Mouse (Mus musculus) kidney, postnatal 25 days (tissue): ENCODE data around the gene Nog.
A peak's percentile ranks its signal among the peaks of the same experiment; 100 is the strongest.

Source experiments
- DNase-seq, 2 experiments: peaks; one replicate each; pipeline ENCODE4 v3.0.0; 2021; ENCODE audit warnings: mixed read lengths in 2 of 2

The Nog gene

GRCm38 (mm10) chr11:89302056-89302815 is at the start of gene Nog:
Gene Nog, minus strand, starts transcription at chr11:89302332.
- peak; percentile 28 to 53 for DNase-seq

- DNase-seq, result no peak
These were observed 38.1 kb upstream of the Nog start for GRCm38 (mm10) chr11:89340238-89340637.

DNA sequence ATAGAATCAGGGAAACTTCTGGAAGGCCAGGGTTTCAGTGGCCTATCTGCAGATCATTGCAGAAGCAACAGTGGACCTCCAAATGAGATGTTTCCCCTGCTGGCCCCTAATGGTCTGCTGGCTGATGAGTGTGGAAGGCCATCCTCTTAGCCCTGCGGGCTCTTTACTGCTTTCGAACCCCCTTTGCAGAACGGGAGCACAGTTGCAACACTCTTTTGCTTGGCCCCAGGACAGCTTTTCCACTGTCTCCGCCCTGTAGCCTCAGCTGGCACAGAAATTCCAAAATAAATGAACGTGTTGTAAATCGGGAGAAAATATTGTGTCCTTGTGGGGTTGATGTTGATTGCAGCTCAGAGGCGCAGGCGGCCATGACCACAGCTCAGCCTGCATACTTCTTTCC is 37.7 kb upstream of the Nog start:
- no peak for DNase-seq

DNA sequence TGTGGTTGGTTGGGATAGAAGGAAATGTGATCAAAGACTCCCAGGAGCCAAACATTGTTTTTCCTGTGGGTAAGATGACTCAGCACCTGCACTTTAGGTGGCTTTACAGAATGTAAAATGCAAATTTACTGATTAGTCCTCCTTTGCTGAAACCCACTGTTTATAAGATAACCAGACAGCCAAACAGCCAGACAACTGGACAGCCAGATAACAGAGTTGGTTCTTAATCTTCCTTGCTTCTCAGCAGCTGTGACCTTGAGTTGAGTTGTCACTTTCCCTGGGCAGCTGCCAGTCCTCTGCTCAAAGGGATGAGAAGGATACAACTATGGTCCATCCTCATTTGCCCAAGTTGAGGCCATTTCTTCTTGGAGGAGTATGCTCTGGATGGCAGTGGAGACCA is 35.8 kb upstream of the Nog start:
- DNase-seq, result no peak

GRCm38 (mm10) chr11:89327089-89327881 is 25.2 kb upstream of the Nog start:
- no peak for DNase-seq

DNA sequence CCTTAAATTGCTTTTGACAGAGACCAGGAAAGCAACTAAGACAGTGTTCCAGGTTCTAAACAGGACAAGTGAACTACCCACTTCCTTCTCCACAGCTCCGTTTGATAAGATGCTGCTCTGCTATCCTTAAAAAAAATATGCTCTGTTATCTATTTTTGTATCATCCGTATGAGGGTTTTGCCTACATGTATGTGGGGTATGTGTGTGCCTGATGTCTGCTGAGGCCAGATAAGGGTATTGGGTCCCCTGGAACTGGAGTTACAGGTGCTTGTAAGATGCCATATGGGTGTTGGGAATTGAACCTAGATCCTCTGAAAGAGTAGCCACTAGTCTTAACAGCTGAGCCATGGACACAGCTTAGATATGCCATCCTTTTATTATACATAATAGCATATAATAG is 19.6 kb upstream of the Nog start:
- DNase-seq, result no peak

DNA sequence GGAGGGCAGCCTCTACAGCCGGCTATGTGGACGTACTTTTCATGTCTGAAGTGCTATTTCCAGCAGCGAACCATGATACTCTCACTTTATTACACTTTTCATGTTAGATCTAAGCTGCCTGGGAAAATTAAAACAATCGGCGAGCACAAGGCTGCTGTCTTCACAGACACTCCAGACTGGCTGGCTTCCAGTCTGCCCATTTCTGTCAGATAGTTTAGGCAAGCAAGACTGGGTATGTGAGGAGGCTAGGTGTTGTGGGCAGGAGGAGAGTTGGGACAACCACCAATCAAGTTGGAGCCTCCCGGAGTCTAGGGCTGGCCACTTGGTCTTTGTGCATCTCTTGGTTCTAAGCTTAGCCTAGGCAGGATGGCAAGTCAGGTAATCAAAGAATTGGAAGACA is 17.5 kb upstream of the Nog start:
- DNase-seq, result no peak

DNA sequence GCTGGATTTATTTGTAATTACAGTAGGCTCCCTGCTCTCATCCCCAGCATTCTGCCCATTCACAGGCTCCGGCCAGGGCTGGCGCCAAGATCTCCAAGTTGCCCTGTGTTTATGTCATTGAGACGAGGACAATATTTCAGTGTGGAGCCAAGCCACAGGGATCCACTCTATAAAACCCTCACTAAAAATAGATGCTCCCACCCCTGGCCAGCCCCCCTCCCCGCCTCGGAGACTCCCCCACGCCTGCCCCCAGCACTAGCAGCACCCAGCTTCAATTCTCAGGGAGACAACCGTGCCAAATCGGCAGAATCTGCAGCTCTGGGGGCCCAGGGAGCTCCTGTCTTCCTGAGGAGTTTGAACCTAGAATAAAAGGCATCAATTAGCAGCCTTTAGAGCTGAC is 16.2 kb upstream of the Nog start:
- no peak for DNase-seq

- DNase-seq, result no peak
These were observed 15.6 kb upstream of the Nog start for GRCm38 (mm10) chr11:89317757-89318156.

- DNase-seq, result no peak
These were observed 12.2 kb upstream of the Nog start for GRCm38 (mm10) chr11:89314374-89314773.

GRCm38 (mm10) chr11:89312378-89312777 is 10.2 kb upstream of the Nog start:
- DNase-seq, result no peak

DNA sequence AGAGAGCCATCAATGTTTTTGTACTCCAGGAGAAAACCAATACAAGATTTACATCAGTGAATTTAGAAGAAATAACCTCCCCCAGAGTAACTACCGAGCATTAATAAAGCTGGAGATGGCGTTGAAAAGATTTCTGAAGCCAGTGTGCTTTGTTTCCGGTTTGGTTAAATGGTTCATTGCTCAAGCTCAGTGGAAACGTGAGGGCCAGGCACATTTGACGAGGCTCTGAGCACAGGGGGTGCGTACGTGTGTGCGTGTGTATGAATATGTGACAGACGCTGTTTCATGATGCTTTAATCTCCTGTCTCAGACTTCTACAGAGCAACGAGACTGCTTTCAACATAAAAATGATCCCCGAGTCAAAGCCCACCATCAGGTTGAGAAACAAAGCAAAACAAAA is 8.1 kb upstream of the Nog start:
- DNase-seq, result no peak

GRCm38 (mm10) chr11:89303421-89303820 is 1.3 kb upstream of the Nog start:
- peak; percentile 86 to 87 for DNase-seq

GRCm38 (mm10) chr11:89302816-89303180 is 666 bp upstream of the Nog start:
- peak; percentile 62 to 74 for DNase-seq

DNA sequence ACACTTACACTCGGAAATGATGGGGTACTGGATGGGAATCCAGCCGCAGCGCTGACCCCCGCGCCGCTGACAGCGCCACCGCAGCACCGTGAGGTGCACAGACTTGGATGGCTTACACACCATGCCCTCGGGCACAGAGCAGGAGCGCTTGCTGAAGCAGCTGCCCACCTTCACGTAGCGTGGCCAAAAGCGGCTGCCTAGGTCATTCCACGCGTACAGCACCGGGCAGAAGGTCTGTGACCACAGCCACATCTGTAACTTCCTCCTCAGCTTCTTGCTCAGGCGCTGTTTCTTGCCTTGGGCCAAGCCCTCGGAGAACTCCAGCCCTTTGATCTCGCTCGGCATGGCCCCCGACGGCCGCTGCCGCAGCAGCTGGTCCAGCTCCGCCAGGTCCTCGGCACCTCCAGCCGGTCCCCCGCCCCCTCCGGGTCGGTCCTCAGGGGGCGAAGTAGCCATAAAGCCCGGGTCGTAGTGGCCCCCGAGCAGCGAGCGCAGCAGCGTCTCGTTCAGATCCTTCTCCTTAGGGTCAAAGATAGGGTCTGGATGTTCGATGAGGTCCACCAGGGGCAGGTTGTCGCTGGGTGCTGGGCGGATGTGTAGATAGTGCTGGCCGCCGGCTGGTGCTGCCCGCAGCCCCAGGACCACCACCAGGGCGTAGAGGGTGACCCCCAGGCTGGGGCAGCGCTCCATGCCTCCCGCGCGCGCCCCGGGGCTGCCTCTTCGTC is 639 bp downstream of the Nog start:
- DNase-seq, result peak in 1 of 2 experiments; percentile 43

- no peak for DNase-seq
These were observed 2.1 kb downstream of the Nog start for GRCm38 (mm10) chr11:89299784-89300775.

- peak; percentile 34 to 54 for DNase-seq
These were observed 2.9 kb downstream of the Nog start for GRCm38 (mm10) chr11:89299116-89299783.

DNA sequence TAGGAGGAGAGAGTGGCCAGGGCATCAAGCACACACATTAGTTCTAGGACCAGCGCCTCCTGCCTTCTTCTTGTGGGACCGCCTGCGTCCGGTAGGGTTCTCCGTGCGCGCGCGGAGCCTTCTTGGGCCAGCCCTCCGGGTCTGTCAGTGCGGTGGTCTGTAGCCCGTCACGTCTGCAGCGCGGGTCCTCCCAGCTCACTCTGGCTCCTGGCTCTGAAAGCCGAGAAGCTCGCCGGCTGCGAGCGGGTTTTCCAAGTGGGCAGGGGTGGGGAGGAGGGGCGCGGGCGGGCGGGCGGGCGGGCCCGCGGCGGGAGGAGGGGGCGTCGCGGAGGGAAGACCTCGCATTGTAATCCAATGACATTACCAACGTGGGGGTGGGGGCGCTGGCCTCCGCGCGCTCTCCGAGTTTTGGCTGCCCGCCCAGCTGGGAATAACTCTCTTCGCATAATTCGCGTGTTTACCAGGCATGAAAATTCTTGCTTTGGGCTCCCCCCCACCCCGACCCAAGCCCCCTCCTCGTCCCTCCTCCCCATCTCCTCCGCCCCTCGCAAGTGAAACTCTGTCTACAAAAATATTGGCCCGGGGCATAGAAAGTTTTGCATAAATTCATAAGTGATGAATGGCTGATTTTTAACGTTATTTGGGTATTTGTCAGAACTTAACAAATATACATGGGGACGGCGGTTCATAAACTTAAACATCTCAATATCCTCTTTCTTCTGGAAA is 3.7 kb downstream of the Nog start:
- peak in 1 of 2 experiments; percentile 21 for DNase-seq

GRCm38 (mm10) chr11:89297521-89297920 is 4.6 kb downstream of the Nog start:
- DNase-seq, result no peak

DNA sequence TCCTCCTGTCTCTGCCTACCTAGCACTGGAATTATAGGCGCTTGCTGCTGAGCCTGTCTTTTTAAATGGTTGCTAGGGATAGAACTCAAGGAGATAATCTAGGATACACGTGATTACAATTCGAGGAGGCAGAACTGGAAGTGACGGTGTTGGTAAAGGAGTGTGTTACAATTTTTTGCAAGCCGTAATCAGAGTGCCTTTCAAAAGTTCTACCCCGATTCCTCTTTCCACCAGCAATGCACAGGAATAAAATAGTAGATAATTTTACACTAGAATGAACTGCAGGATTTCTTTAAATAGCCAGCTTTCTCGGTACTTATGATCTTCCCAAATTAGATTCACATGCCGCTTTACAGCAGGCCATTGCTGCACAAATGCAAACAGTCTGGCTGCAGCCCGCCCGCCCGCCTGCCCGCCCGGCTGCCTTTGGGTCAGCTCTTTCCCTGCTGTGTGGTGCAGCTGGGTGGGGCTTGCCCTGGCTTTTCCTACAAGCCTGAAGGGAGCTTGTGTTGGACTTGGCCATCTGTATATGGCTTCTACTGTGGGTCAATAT is 32.2 kb downstream of the Nog start:
- DNase-seq, result no peak

DNA sequence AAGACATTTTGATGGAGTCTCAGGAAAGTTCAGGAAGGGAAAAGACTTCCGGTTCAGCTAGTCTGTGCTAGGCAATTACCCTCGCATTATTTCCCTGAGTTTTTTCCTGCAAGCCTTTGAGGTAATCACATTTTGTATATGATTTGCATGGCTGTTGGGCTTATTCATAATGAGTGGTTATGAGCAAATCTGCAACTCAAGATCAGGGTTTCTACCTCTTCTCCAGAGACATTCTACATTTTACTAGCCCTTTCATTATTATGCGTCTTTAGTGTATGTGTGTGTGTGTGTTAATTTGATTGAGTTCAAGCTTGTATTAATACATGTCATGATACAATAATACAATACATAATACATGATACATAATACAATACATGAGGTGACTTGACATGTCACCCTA is 34.6 kb downstream of the Nog start:
- DNase-seq, result no peak
